Mouse (Mus musculus): ENCODE results near the gene Usp47.

- no peak for TF ChIP-seq CTCF (IDR thresholded peaks at IDR 0.05; ENCODE audit: low read depth, low read length)
- no peak for TF ChIP-seq TAL1 (conservative IDR thresholded peaks at IDR 0.05; ENCODE audit: low read depth, low read length)
- TF ChIP-seq GATA1 (IDR thresholded peaks at IDR 0.05; ENCODE audit: borderline replicate concordance, low read length): no peak
These were observed 22.6 kb downstream of the Usp47 start for GRCm38 (mm10) chr7:112045794-112046388.

All from G1E (cell line).